Mouse (Mus musculus): ENCODE results near the gene Olfr139. TPM values are rescaled to one million over a fixed set of nuclear protein-coding genes. Genes with fewer than 3 reads are reported as not detected.

Olfr139 gene
- not detected in 2 replicates for polyA plus RNA-seq (2012; rRNA removed; ENCODE audit: low replicate concordance)

GRCm38 (mm10) chr11:74056451-74056850 lies at the start of gene Olfr139, which contains the start of gene Olfr399:
Gene Olfr139, minus strand, starts transcription at chr11:74056551.
Gene Olfr399, minus strand, starts transcription at chr11:74056615.

DNA sequence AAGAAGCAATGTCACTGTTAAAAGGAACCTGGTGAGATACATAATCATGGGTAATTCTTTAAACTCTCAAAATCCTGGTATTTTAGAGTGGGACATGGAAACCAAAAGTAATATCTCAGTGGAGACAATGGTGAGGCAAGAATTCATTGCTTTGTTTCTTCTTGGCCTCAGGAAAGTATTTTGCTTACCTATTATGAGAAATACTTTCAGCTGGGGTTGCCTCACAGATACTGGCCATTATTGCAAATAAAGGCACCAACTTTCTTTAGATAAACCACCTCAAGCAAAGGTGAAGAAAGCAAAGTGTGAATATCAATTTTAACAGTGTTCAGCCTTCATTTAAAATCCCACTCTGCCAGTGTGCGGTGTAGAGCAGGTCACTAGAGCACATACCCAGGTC lies 13.3 kb upstream of the Olfr139 start, which contains the start of gene Zfp616:
Gene Zfp616 (plus strand): TSS at position 301 of the 400 bp plus-strand sequence.

Other genes with a start within 250 kb of the Olfr139 start
- not detected in 2 replicates for gene Olfr392, start 239.5 kb downstream of the Olfr139 start, polyA plus RNA-seq (2012; rRNA removed; ENCODE audit: low replicate concordance)
- not detected in 2 replicates for gene Olfr393, start 205.1 kb downstream of the Olfr139 start, polyA plus RNA-seq (2012; rRNA removed; ENCODE audit: low replicate concordance)
- not detected in 2 replicates for gene Olfr394, start 165.8 kb downstream of the Olfr139 start, polyA plus RNA-seq (2012; rRNA removed; ENCODE audit: low replicate concordance)
- not detected in 2 replicates for gene Olfr395, start 147.3 kb downstream of the Olfr139 start, polyA plus RNA-seq (2012; rRNA removed; ENCODE audit: low replicate concordance)
- not detected in 2 replicates for gene Olfr23, start 119.9 kb downstream of the Olfr139 start, polyA plus RNA-seq (2012; rRNA removed; ENCODE audit: low replicate concordance)
- not detected in 2 replicates for gene Olfr397, start 95.7 kb downstream of the Olfr139 start, polyA plus RNA-seq (2012; rRNA removed; ENCODE audit: low replicate concordance)
- gene Olfr398, start 66.1 kb downstream of the Olfr139 start, polyA plus RNA-seq (2012; rRNA removed; ENCODE audit: low replicate concordance): not detected in 2 replicates
- gene Olfr399, start 64 bp upstream of the Olfr139 start, polyA plus RNA-seq (2012; rRNA removed; ENCODE audit: low replicate concordance): not detected in 2 replicates
- not detected in 2 replicates for gene Zfp616, start 13.4 kb upstream of the Olfr139 start, polyA plus RNA-seq (2012; rRNA removed; ENCODE audit: low replicate concordance)
- gene Olfr401, start 57.2 kb upstream of the Olfr139 start, polyA plus RNA-seq (2012; rRNA removed; ENCODE audit: low replicate concordance): not detected in 2 replicates
- gene Olfr402, start 97.0 kb upstream of the Olfr139 start, polyA plus RNA-seq (2012; rRNA removed; ENCODE audit: low replicate concordance): not detected in 2 replicates
- not detected in 2 replicates for gene Olfr403, start 129.7 kb upstream of the Olfr139 start, polyA plus RNA-seq (2012; rRNA removed; ENCODE audit: low replicate concordance)
- not detected in 2 replicates for gene Olfr43, start 154.8 kb upstream of the Olfr139 start, polyA plus RNA-seq (2012; rRNA removed; ENCODE audit: low replicate concordance)
- gene Olfr406, start 203.3 kb upstream of the Olfr139 start, polyA plus RNA-seq (2012; rRNA removed; ENCODE audit: low replicate concordance): not detected in 2 replicates
- gene Olfr59, start 227.2 kb upstream of the Olfr139 start, polyA plus RNA-seq (2012; rRNA removed; ENCODE audit: low replicate concordance): not detected in 2 replicates

Measured in subcutaneous adipose tissue, adult 2 months (tissue).